Mouse (Mus musculus) kidney, postnatal 10 days (tissue): ENCODE measurements at regions not wholly inside any gene's neighbourhood (a gene's known extent, or its start where the extent isn't known, plus 50 kb on each side); places are given as distances from the start of the nearest gene placed in this dataset.
A peak's percentile ranks its signal among the peaks of the same experiment; 100 is the strongest.

Experiments
- DNase-seq: peaks from one replicate; pipeline ENCODE4 v3.0.0; 2021; ENCODE audit warnings: mixed read lengths

- no peak for DNase-seq
These were observed 210.7 kb upstream of the Akirin2 start for GRCm38 (mm10) chr4:34340057-34340456.

DNA sequence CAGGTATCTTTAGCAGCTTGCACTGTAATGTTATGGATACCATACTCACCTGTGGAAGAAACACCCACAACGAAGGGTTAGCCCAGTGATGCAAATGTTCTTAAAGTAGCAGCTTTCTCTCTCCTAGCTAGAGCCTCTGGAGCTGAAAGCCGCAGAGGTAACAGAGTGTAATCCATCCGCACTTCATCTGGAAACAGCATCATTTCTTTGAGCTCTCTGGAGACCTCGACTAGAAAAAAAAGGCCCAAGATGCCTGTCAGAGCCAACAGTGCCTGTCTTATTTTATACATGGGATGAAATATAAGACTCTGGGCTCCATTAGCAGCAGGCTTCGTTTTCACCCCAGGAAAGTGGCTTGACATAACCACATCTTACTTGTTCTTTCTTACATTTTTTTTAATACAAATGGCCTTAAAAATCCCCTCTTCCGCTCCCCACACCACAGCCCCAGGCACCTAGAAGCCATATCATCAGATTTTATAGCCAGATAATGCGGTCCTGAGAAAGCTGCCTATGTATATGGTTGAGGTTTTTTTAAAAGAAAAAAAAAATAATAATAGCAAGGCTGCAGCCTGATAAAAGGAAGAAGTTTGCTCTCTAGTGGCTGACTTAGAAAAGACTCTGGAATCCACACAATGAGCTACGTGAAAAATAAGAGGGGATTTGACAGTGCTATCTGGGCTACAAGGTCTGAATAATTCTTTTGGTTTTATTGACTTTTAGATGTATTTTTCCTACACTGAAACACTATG, 179.3 kb upstream of the Akirin2 start:
- no peak for DNase-seq

- DNase-seq = no peak
These were observed 164.3 kb upstream of the Akirin2 start for GRCm38 (mm10) chr4:34386338-34386967.

DNA sequence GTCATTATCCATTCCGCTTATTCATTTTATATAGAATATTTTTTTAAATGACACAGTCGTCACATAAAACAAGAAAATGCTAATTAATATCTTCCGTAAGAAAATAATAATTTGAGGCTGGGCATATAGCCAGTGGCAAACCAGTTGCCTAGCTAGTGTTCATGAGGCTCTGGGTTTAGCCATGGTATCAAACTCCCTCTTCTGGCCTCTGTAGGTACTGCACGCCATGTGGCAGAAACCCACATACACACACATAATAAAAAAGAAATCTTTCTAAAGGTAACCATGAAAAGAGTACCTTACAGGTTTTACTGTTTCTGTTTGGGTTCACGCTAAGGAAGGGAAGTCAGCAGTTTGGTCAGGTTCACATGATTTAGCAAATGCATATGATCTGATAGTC, 159.2 kb upstream of the Akirin2 start:
- DNase-seq = no peak

- DNase-seq = no peak
These were observed 147.7 kb upstream of the Akirin2 start for GRCm38 (mm10) chr4:34403061-34403460.

- no peak for DNase-seq
These were observed 143.6 kb upstream of the Akirin2 start for GRCm38 (mm10) chr4:34407181-34407580.

GRCm38 (mm10) chr4:34420970-34421369, 129.8 kb upstream of the Akirin2 start:
- DNase-seq = peak; percentile 53

DNA sequence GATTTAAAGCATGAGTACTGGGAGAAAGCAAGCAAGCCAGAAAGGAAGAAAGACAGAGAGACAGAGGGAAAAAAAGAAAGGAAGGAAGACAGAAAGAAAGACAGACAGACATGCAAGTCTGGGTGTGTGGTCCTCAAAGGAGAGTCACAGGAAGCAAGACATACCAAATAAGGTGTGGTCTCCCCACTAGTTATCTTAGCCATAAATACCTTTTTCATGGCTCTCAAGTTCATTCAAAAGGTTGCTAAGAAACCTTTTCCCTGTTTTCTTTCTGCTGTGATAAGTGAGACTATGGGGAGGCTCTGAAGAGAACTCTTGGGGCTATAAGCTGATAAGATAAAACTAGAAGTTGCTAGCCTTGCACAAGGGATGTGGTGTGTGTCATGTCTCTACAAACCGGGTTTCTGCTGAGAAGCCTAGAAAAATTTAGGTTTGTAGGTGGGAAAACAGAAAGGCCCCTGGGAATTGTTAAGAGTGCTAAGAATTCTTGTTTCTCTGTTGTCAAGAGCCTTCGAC, 126.5 kb upstream of the Akirin2 start:
- DNase-seq = no peak

DNA sequence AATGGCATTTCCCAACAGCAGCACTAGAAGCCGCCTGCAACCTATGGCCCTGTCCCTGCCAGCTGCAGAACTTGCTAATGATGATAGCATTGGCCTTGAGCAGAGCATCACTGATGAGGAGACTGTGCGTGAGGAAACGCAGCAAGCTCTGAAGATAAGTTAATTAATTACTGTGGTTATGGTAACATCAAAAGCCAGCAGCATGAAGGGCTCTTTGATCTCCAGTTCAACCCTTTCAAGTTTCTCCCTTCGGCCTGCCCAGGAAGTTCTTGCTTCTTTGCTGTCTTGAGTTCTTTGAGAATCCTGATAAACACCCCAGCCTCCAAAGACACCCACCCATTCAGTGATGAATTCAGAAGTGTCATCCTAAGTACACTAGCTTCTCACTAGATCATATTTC, 121.7 kb upstream of the Akirin2 start:
- DNase-seq = no peak

DNA sequence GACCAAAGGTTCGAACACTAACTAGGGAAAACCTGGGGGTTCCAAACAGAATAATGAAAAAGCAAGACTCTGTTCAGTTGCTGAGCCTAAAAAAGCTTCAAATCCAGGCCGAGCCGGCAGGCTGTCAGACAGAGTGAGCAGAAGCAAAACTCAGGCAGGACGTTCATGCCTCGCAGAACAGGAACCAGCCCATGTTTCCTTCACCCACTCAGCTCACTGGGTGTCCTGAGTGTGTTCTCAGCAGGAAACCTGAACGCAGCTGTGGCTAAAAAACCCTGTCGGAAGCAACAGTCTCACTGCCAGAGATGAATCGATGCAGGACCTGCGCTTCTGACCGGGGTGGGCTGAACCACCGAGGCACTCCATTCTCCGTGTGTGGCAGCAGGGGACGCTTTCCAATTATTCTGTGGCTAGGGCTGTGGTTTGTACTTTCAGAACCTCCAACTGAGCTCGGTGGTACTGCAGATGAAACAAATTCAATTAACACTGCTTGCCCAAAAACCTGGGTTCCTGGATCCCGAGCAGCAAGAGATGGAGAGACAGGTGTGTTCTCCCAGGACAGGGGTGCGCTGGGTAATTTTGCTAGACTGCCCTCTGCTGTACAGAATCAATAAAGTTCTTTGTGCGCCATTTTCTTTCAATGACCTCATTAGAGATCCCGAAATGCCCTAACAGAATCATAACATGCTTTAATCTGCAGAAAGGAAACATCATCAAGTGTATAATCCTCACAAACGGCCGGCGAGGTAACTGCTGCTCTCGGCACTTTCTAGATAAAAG, 121.1 kb upstream of the Akirin2 start:
- no peak for DNase-seq

DNA sequence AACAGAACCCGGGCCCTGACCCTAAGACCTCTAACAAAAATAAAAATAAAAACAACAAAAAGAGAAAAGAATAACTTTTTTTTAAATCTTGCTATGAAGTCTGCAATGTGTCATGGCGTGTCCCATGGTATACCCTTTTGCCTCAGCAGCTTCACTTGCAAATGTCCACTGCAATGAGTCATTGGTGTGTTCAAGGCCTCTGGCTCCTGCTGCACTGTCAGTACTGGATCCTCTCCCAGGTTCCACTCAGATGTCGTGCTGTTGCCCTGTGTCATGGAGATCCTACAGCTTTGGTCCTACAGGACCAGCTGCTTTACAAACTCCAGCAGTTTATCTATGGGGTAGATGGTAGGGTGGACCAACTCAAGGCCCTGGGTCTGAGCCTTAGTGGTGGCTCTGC, 113.4 kb upstream of the Akirin2 start:
- no peak for DNase-seq

GRCm38 (mm10) chr4:34449582-34449981, 101.2 kb upstream of the Akirin2 start:
- no peak for DNase-seq

DNA sequence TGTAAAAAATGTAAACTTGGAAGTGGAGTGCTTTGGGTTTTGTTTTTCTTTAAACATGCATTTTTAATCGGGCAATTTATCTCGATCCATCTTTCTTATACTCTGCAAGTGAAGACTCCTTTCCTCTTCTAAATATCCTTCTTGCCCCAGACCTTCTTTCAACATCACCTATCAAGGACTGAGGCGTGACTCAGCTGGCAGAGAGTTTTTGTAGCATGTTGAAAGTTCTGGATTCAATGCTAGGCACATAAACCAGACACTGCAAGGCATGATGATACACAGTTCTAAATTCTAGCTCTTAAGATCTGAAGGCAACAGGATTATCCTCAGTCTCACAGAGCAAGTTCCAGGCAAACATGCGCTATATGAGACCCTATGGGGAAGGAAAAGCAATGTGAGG, 88.1 kb upstream of the Akirin2 start:
- DNase-seq = no peak

DNA sequence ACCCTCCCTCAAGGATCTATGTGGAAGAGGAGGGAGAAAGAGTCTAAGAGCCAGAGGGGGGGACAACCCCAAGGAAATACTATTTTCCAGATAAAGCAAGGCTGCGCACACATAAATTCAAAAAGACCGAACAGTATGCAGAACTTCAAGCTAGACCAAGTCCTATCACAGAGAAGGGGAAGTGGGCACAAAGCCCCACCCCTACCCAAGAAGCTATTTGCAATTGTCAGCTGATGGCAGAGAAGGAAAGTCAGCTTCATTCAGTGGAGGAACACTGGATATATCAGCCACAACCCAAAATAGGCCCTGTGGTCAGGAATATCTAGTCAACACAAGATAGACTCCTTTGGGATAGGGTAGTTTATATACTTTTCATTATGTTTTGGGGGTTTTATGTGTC, 84.9 kb upstream of the Akirin2 start:
- DNase-seq = no peak

GRCm38 (mm10) chr4:34466309-34466708, 84.4 kb upstream of the Akirin2 start:
- DNase-seq = peak; percentile 17

GRCm38 (mm10) chr4:34468096-34468495, 82.6 kb upstream of the Akirin2 start:
- peak; percentile 81 for DNase-seq

GRCm38 (mm10) chr4:34475792-34476448, 74.8 kb upstream of the Akirin2 start:
- DNase-seq = peak; percentile 25

GRCm38 (mm10) chr4:34484273-34484672, 66.5 kb upstream of the Akirin2 start:
- DNase-seq = no peak

DNA sequence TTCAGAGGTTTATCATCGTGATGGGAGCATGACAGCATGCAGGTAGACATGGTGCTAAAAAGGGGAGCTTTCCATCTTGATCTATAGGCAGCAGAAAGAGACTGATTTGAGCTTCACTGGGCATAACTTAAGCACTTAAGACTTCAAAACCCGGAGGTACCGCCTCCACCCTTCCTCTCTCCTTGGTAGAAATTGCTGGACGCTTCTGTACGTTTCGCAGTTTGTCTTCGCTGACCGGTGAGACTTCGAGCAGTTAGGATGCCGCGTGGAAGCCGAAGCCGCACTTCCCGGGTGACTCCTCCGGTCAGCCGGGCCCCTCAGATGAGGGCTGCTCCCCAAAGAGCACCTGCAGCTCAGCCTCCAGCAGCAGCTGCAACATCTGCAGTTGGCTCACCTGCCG, 65.2 kb upstream of the Akirin2 start:
- no peak for DNase-seq

DNA sequence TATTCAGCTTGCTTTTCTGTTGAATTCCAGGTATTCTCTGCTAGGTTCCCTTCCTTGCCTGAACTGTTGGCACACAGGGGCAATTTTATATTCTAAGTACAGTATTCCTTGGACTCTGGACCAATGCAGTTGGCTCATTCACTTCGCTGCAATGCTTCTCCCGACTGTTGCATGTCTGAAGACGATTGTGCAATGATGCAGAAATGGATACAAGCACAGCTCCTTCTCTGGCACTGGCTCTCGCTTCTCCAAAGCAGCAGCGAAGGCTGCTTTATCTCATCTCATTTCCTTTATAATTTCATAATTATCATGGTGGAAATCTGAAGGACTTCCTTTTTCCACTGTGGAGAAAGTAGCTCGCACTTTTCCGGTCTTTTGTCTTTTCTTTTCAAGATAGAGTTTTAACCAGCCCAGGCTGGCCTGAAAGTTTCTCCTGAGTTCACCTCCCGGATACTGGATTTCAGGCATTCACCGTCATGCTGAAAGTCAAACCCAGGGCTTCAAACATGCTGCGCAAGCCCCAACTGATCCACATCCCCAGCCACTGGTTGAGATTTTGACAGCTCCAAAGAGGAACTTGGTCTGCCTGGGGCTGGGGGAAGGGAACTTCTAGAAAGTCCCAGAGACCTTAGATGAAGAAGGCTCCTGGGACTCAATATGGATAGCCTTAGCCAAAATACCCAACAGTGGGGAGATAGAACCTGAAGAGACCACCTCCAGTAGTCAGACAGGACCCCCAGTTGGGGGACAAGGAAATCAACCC, 55.6 kb upstream of the Akirin2 start:
- peak; percentile 14 for DNase-seq

GRCm38 (mm10) chr4:34498325-34498724, 52.4 kb upstream of the Akirin2 start:
- no peak for DNase-seq

GRCm38 (mm10) chr4:34498781-34499180, 52.0 kb upstream of the Akirin2 start:
- DNase-seq = no peak
